Mouse (Mus musculus): ENCODE results near the gene Surf1. TPM values are rescaled to one million over a fixed set of nuclear protein-coding genes. Genes with fewer than 3 reads are reported as not detected.

The Surf1 gene
- total RNA-seq (2021) = 10 to 100 TPM; 91.6 to 94.9 TPM

- peak; percentile 61 to 68 for DNase-seq (ENCODE audit: extremely low spot score in 1 of 2, low spot score in 1 of 2)
Observed at GRCm38 (mm10) chr2:26915927-26916728, at the start of gene Surf1, which contains the start of gene Surf2. Surf1 (minus strand) TSS chr2:26916530. Surf2 (plus strand) TSS chr2:26916367.

GRCm38 (mm10) chr2:26964724-26965370 lies 48.5 kb upstream of the Surf1 start:
- no peak for DNase-seq (ENCODE audit: extremely low spot score in 1 of 2, low spot score in 1 of 2)

GRCm38 (mm10) chr2:26963923-26964723 lies 47.8 kb upstream of the Surf1 start, which contains the start of gene Rexo4:
Rexo4 (minus strand) TSS chr2:26964386.
- DNase-seq (ENCODE audit: extremely low spot score in 1 of 2, low spot score in 1 of 2) = peak; percentile 94 to 95

- no peak for DNase-seq (ENCODE audit: extremely low spot score in 1 of 2, low spot score in 1 of 2)
Observed at GRCm38 (mm10) chr2:26960756-26961155, 44.4 kb upstream of the Surf1 start.

GRCm38 (mm10) chr2:26957488-26957859 lies 41.1 kb upstream of the Surf1 start:
- no peak for DNase-seq (ENCODE audit: extremely low spot score in 1 of 2, low spot score in 1 of 2)

GRCm38 (mm10) chr2:26956811-26957487 lies 40.6 kb upstream of the Surf1 start:
- no peak for DNase-seq (ENCODE audit: extremely low spot score in 1 of 2, low spot score in 1 of 2)

GRCm38 (mm10) chr2:26954735-26955395 lies 38.5 kb upstream of the Surf1 start:
- no peak for DNase-seq (ENCODE audit: extremely low spot score in 1 of 2, low spot score in 1 of 2)

- no peak for DNase-seq (ENCODE audit: extremely low spot score in 1 of 2, low spot score in 1 of 2)
Observed at GRCm38 (mm10) chr2:26952866-26953265, 36.5 kb upstream of the Surf1 start.

- no peak for DNase-seq (ENCODE audit: extremely low spot score in 1 of 2, low spot score in 1 of 2)
Observed at GRCm38 (mm10) chr2:26952193-26952592, 35.9 kb upstream of the Surf1 start.

GRCm38 (mm10) chr2:26951346-26951905 lies 35.1 kb upstream of the Surf1 start:
- DNase-seq (ENCODE audit: extremely low spot score in 1 of 2, low spot score in 1 of 2) = no peak

GRCm38 (mm10) chr2:26950411-26950810 lies 34.1 kb upstream of the Surf1 start:
- DNase-seq (ENCODE audit: extremely low spot score in 1 of 2, low spot score in 1 of 2) = no peak

GRCm38 (mm10) chr2:26943253-26943652 lies 26.9 kb upstream of the Surf1 start:
- no peak for DNase-seq (ENCODE audit: extremely low spot score in 1 of 2, low spot score in 1 of 2)

GRCm38 (mm10) chr2:26941539-26941938 lies 25.2 kb upstream of the Surf1 start:
- DNase-seq (ENCODE audit: extremely low spot score in 1 of 2, low spot score in 1 of 2) = no peak

- no peak for DNase-seq (ENCODE audit: extremely low spot score in 1 of 2, low spot score in 1 of 2)
Observed at GRCm38 (mm10) chr2:26936425-26936824, 20.1 kb upstream of the Surf1 start.

- no peak for DNase-seq (ENCODE audit: extremely low spot score in 1 of 2, low spot score in 1 of 2)
Observed at GRCm38 (mm10) chr2:26935286-26935685, 19.0 kb upstream of the Surf1 start.

GRCm38 (mm10) chr2:26933304-26934055 lies 17.1 kb upstream of the Surf1 start, which contains the start of the genes Surf4 and Stkld1:
Surf4 (minus strand) TSS chr2:26933928.
Stkld1 (plus strand) TSS chr2:26934047.
- peak; percentile 81 for DNase-seq (ENCODE audit: extremely low spot score in 1 of 2, low spot score in 1 of 2)

GRCm38 (mm10) chr2:26932473-26933303 lies 16.4 kb upstream of the Surf1 start:
- DNase-seq (ENCODE audit: extremely low spot score in 1 of 2, low spot score in 1 of 2) = no peak

- DNase-seq (ENCODE audit: extremely low spot score in 1 of 2, low spot score in 1 of 2) = peak in 1 of 2 experiments; percentile 66
Observed at GRCm38 (mm10) chr2:26930390-26930789, 14.1 kb upstream of the Surf1 start.

All from layer of hippocampus, postnatal 25 days (tissue).